Mouse (Mus musculus) lung, adult 2 months (tissue): ENCODE data around the gene Olfr968.

Source experiments
- CTCF ChIP-seq: fragments of 200-500 bp; IDR thresholded peaks from 2 replicates; pipeline ENCODE4 v1.5.1; 2011; ENCODE audit warnings: mild to moderate bottlenecking, low read length, control low read depth; ENCODE audit not compliant: insufficient read depth
- POLR2A ChIP-seq: fragments of 200-500 bp; IDR thresholded peaks from 2 replicates; pipeline ENCODE4 v1.6.1; 2011; ENCODE audit warnings: low read depth, mild to moderate bottlenecking, control low read depth, low read length, borderline replicate concordance; ENCODE audit errors: extremely low read depth

DNA sequence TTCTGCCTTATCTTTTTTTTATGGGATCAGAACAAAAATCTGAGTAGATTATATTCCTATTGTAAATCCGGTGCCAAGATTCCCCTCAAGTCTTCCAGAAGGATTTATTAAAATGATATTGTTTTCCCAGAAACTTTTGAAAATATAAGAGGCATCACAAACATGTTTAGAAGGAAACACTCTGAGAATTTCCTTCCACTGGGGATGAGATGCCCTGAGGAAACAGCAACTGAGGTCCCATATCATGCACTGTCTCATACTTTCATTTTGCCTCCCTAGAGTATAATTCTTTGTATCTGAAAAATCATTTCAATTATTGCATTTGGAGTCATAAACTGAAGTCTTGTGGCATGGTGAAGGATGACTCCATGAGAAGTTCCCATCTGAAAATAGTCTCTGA is at the start of gene Olfr968:
- TF ChIP-seq CTCF (no peak), POLR2A (no peak)
